Mouse (Mus musculus) gonadal fat pad, adult 2 months (tissue): ENCODE results near the gene Rims1. TPM values are rescaled to one million over a fixed set of nuclear protein-coding genes. Genes with fewer than 3 reads are reported as not detected.

ENCODE experiments used
- DNase-seq: peaks from one replicate; pipeline ENCODE4 v3.0.0-alpha.2; 2012; ENCODE audit warnings: low read depth
- polyA plus RNA-seq: library from polyadenylated mRNA; depleted of rRNA; stranded (reverse); fragments of >200 nt; gene quantifications from 2 replicates; pipeline ENCODE4 v1.2.3, GENCODE M21; 2012

The Rims1 gene
- polyA plus RNA-seq, 1 experiment = 0.57 TPM

GRCm38 (mm10) chr1:22587859-22588383 is 217.9 kb downstream of the Rims1 start:
- no peak for DNase-seq

DNA sequence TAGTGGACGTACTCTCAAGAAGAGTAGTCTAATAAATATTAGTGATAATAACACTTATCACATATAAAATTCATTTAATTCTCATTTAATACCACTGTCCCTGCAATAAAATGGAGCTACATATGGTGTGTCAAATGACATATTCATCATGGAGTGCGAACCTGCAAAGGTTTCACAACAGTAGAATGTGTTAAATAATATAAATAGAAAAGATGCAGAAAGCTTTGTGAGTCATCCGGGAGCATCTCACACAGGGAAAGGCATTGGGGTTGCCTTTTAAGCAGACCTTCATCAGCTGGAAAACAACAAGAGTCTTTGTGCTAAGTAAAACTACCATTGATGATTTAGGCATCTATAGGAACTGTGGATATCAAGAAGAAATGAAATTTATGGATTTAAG is 220.2 kb downstream of the Rims1 start:
- no peak for DNase-seq

GRCm38 (mm10) chr1:22579470-22579869 is 226.3 kb downstream of the Rims1 start:
- DNase-seq = no peak

DNA sequence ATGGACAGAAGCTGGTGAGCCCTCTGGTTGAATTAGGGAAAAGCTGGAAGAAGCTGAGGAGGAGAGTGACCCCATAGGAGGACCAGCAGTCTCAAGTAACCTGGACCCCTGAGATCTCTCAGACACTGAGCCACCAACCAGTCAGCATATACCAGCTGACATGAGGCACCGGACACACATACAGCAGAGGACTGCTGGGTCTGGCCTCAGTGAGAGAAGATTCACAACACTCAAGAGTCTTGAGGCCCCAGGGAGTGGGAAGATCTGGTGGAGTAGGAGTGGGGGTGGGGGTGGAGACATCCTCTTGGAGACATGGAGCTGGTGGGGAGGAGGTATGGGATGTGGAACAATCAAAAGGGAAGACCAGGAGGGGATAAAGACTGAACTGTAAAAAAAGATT is 233.1 kb downstream of the Rims1 start:
- no peak for DNase-seq

DNA sequence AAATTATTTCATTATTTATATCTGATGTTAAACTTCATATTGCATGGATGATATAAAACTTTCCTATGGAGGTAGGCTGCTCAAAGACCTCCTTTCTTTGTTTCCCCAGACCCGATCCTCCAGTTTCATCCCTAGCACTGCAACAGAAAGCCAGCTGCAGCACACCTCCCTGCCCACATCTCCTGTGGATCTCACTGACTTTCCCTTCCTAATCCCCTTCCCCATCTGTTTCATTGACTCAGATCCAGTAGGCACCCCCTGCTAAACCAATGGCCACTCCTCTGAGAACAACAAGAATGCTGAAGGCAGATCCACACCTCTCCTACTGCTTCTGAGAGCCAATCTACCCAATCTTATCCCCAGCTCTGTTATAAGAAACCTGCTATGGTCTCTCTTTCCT is 259.5 kb downstream of the Rims1 start:
- no peak for DNase-seq

GRCm38 (mm10) chr1:22538129-22538528 is 267.7 kb downstream of the Rims1 start:
- DNase-seq = no peak

- peak; percentile 50 for DNase-seq
Measured at GRCm38 (mm10) chr1:22536776-22537175, 269.0 kb downstream of the Rims1 start.

DNA sequence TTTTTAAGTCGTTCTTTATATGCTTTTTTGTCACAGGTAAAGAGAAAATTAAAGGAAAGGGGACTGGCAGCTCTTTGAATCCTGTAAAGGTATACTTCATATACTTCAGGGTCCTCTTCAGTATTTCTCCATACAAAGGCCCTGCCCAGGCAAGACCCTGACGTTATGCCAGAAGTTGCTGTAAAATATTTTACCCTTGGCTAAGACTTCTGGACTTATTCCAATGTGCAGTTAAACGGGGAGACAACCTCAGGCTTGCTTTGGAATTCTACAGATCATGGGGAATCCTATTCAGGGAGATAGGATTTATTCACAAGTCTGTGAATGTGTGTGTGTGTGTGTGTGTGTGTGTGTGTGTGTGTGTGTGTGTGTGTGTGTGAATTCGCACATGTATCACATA is 270.7 kb downstream of the Rims1 start:
- peak; percentile 54 for DNase-seq

DNA sequence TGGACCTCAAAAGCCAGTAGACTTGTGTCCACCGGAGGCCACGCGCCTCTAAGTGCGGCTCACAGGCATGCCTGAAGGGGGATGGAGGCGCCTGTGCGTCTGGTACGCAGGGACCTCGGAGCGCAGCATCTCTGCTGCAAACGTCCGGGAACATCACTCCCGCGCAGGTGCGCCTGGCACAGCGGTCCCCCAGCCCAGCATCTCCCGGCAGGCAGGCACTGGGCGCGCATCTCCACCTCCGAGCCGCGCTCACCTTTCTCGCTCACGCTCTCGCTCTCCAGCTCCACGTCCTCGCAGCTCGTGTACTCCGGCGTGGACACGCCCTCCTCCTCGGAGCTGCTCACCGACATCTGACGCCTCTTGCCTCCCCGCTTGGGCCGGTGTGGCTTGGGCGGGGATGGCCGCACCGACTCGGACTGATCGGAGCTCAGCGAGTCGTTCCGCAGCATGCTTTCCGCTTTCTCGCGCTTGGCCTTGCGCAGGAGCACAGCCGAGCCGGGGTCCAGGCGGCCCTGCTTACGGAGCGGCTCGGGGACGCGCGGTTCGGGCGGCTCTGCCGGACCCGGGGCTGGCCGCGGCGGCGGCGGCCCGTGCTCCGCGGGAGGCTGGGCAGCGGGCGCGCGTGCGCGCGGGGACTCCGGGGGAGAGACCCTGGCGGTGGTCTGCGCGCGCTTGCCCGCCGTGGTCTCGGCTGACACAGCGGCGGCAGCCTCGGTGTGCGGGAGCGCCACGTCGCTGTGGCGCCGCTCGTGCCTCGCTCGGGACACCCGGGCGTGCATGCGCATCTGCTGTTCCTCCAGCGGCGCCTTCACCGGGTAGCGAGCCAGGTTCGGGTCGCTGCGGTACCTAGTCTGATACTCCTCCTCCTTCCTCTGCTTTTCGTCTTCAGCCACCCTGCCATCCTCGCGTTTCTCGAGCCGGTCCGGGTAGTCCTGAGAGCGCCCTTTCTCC is 272.4 kb downstream of the Rims1 start:
- DNase-seq = no peak

DNA sequence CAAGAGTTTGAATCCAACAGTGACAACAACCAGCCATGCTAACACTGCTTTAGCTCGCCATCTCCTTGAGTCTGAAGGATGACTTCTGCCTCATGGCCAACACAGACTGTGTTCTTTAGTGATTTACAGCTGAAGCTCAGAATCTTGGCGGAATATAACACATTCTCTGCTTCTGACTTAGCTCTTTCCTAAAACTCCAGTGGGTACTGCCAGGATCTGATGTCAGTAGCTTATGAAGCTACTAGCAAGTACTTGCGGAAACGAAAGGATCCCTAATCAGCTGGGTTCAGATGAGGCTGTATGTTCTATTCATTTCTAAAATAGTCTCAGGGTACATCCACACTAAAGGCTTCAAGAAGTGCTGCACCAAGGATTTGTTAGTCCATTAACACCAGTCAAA is 290.7 kb downstream of the Rims1 start:
- DNase-seq = no peak

DNA sequence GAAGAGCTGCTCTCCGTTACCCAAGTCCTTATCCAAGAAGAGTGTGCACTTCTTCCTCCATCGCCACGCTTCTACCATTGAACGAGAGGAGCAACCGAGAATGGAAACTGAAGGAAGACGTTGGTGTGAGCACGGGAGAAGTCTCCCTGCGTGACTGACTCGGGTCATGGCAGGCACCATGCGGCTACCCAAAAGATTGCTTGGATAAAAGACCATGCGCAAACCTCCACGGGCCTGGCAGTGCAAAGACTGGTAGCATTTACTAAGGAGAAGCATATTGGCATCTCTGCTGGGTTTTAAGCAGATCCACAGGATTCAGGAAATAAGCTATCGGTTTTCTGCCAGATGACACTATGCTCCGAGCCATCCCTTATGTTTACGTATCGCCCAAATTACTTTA is 293.4 kb downstream of the Rims1 start:
- no peak for DNase-seq

- peak; percentile 92 for DNase-seq
Measured at GRCm38 (mm10) chr1:22511614-22512013, 294.2 kb downstream of the Rims1 start.

DNA sequence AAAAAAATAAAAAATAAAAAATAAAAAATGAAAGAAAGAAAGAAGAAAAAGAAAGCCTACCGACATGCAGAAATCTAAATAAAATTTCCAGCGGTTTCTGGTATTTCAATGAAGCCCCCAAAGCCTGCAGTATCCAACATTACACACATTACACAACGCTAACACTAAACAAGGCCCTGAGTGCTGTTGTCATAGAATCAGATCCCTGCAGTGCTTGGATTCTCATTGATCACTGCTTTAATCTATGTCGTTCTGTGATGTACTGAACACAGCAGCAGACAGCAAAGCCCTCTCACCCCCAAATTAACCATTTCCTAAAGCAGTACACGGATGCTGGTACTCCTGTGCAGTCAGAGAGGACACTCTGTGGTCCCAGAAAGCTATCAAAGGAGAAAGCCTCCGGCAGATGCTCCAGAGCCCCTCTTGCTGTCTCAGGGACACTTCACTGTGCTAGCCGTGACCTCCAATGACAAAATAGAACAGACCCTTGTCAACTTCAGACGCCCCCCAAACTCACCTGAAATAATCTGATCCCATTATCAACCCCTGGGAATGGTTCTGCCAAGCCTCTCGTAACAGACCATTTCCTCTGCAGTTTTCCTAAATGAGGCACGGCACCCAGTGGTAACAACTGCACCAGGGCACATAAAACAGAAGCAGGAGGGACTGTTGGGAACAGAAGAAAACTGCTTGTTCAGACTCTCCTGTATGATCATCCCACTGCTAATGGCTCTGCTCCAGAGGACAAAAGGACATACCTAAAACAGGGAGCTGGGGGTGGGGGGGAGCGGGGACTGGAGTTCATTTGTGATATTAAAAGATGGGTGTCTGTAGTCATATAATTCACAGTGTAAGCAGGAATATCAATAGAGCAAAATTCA is 296.8 kb downstream of the Rims1 start:
- DNase-seq = no peak

GRCm38 (mm10) chr1:22487270-22487864 is 318.4 kb downstream of the Rims1 start:
- no peak for DNase-seq

DNA sequence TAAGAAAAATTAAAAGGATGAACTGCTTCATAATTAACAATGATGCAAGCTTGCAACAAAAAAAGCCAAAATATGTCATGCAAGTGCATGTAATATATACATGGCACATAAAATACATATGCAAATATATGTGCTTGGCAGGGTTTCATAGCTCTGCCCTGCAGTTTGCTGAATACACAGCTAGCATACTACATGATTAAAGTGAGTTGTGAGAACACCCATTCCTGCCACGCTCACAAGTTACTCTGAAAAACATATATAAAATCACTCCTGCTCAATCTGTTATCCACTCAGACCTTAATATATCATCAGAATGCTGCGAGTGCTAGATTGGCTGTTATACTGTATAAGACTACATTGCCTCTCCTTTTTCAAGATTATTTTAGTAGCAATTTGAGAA is 329.6 kb downstream of the Rims1 start:
- DNase-seq = no peak

DNA sequence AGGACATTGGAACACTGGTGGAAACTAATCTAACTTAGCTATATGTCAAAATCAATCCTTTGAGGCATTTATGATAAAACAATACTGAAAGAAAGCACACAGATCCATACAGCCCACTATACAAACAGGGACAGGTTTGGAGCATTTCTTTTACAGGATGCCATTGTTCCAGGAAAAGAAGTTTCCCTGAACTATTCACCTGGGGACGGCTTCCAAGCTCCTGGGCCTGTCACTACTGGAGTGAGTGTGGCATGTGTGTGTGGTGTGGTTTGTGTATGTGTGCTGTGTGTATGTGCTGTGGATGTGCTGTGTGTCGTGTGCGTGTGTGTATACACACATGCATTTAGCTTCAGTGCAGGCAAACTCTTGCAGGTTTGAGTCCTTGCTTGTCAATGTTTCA is 338.8 kb downstream of the Rims1 start:
- no peak for DNase-seq

GRCm38 (mm10) chr1:22466597-22466996 is 339.2 kb downstream of the Rims1 start:
- DNase-seq = peak; percentile 93

GRCm38 (mm10) chr1:22424020-22424419 is 381.8 kb downstream of the Rims1 start:
- no peak for DNase-seq

DNA sequence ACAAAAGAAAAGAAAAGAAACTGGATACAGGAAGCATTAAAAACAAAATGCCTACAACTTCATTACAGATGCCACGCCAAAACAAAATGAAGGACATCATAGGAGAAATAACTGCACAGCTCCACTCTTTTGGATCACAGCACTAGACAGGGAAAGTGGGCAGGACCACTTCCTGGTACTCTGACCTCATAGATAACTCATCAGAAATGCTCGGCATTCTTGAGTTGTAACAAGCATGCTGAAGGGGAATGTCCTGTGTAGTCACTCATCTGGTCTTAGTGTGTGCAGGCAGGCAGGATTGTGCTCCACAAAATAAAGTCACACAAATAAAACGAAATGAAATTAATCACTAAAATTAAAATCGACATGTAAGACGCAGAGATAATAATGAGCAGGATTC is 383.7 kb downstream of the Rims1 start:
- no peak for DNase-seq

DNA sequence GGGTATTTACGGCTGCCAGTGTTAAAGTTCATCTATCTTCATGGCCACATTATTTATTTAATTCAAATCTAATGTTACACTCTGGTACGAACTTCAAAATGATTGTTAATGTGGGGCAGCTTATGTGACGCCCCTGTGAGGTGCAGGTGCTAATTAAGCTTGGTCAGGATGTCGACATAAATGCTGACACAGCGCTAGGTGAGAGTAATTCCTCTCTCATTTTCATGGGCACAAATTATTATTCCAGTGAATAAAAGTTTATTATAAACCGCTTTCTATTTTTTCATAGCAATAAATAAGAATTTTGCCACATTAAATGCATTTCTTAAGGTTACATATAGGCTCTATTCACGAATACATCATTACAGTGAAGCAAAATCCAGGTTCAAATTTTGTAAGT is 395.6 kb downstream of the Rims1 start:
- no peak for DNase-seq

- no peak for DNase-seq
Measured at GRCm38 (mm10) chr1:22386361-22386760, 419.4 kb downstream of the Rims1 start.

DNA sequence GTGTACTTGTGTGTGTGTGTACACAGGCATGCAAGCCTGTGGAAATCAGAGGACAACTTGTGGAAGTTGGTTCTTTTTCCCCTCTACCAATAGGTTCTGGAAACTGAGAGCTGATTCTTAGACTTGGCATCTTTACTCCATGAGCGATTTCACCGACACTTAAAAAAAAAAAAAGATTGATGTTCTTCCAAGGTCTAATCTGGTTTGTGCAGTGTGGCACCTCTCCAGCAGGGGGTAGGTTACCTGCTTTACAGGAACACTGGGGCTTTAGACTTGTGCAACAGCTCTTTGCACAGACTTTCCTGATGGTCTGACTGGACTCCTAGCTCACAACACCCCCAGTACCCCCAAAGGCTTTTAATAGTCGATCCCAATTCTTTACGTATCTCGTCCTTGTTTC is 428.1 kb downstream of the Rims1 start:
- no peak for DNase-seq
